Mouse (Mus musculus) lung, embryonic 15.5 days (tissue): ENCODE measurements around the gene Olfr1093. TPM values are rescaled to one million over a fixed set of nuclear protein-coding genes. Genes with fewer than 3 reads are reported as not detected.

ENCODE experiments used
- ATAC-seq: fragments of 200-750 bp; cut with Nextera tagmentation; 2 replicates; pipeline ENCODE4 v1.8.0; 2017; ENCODE audit warnings: moderate number of reproducible peaks, borderline replicate concordance; ENCODE audit not compliant: low FRiP score, low TSS enrichment; ENCODE audit errors: extremely low read depth
- H3K27ac ChIP-seq: fragments of 300-500 bp; sonication (generic); 2 replicates; pipeline ENCODE4 v1.5.1; 2015; ENCODE audit warnings: moderate library complexity, mild to moderate bottlenecking, inconsistent platforms
- H3K27me3 ChIP-seq: fragments of 300-500 bp; sonication (generic); 2 replicates; pipeline ENCODE4 v1.6.1; 2015; ENCODE audit warnings: inconsistent platforms
- H3K36me3 ChIP-seq: fragments of 300-500 bp; sonication (generic); 2 replicates; pipeline ENCODE4 v1.6.1; 2015; ENCODE audit warnings: inconsistent platforms
- H3K4me1 ChIP-seq: fragments of 300-500 bp; sonication (generic); 2 replicates; pipeline ENCODE4 v1.6.1; 2015; ENCODE audit warnings: inconsistent platforms
- H3K4me2 ChIP-seq: fragments of 300-500 bp; sonication (generic); 2 replicates; pipeline ENCODE4 v1.6.1; 2015; ENCODE audit warnings: inconsistent platforms, mild to moderate bottlenecking, moderate library complexity
- H3K4me3 ChIP-seq: fragments of 300-500 bp; sonication (generic); 2 replicates; pipeline ENCODE4 v1.5.1; 2015; ENCODE audit warnings: mild to moderate bottlenecking, inconsistent platforms
- H3K9ac ChIP-seq: fragments of 300-500 bp; sonication (generic); 2 replicates; pipeline ENCODE4 v1.6.1; 2015; ENCODE audit warnings: inconsistent platforms
- H3K9me3 ChIP-seq: fragments of 300-500 bp; sonication (generic); 2 replicates; pipeline ENCODE4 v1.6.1; 2016; ENCODE audit warnings: inconsistent platforms
- WGBS: fragments of 180-500 bp; shearing (Covaris S2); methylation state at CpG from one replicate; pipeline ENCODE4 v1.1.7; 2015; 5-methylcytosine and 5-hydroxymethylcytosine counted together
- polyA plus RNA-seq: library from polyadenylated mRNA; unstranded; fragments of >200 nt; fragmentation: Nextera tagmentation; extraction: Ambion mirVana; gene quantifications from 2 replicates; pipeline ENCODE4 v1.2.1, GENCODE M21; 2015

Olfr1093 gene
- polyA plus RNA-seq = not detected in 2 replicates

DNA sequence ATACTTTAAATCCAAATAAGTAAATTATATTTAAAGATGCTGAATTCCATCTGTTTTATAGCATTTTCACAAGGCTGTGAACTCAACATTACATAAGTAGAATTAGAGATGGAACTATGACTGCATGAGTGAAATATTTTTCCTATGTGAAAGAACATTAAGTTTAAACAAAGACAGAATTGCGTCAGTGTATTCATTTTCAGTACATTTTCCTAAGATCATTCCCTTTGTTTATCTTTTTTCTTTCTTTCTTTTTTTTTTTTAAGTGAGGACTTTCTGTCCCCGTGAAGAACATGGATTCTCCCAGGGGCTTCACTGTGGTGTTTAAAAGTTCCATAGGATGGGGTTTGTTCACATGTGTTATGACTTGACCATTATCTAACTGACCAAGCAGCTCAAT, at the start of gene Olfr1093:
TSS of gene Olfr1093 (plus strand) at position 301 of the 400 bp plus-strand sequence.
- Histone ChIP-seq H3K27ac (no peak within 1 kb of the TSS), H3K9ac (no peak within 1 kb of the TSS), H3K4me2 (no peak within 1 kb of the TSS), H3K4me1 (no peaks in the 10 kb centered on the region), H3K36me3 (no peaks in the 10 kb centered on the region), H3K4me3 (no peak within 1 kb of the TSS), H3K27me3 (no peaks in the 10 kb centered on the region), H3K9me3 (no peaks in the 10 kb centered on the region)
- WGBS = 60% methylated on average over 2 of the region's 2 CpGs
- ATAC-seq = no peak

DNA sequence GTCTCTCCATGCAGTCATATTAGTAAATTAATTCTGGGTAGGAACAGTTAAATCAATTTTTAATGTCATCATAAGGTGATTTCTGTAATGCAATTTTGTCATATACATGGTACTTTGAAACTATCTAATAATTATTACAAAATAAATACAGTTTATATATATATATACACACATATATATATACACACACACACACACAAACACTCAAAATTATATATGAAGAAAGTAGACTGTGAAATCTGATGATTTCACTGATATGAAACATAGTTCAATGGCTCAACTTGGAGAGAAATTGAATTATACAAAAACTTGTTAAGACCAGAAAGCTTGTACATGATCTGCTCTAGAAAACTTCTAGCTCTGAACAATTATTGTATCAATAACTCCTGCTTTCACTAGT, 48.7 kb upstream of the Olfr1093 start, which contains the start of gene Olfr1089:
TSS of gene Olfr1089 (minus strand) at position 101 of the 400 bp plus-strand sequence.
- no peaks in the 10 kb centered on the region for H3K27me3 ChIP-seq
- no peaks in the 10 kb centered on the region for H3K36me3 ChIP-seq
- H3K9ac ChIP-seq = no peak within 1 kb of the TSS
- H3K4me2 ChIP-seq = no peak within 1 kb of the TSS
- H3K9me3 ChIP-seq = no peaks in the 10 kb centered on the region
- H3K4me3 ChIP-seq = no peak within 1 kb of the TSS
- no peaks in the 10 kb centered on the region for H3K4me1 ChIP-seq
- no peak within 1 kb of the TSS for H3K27ac ChIP-seq
- ATAC-seq = no peak

DNA sequence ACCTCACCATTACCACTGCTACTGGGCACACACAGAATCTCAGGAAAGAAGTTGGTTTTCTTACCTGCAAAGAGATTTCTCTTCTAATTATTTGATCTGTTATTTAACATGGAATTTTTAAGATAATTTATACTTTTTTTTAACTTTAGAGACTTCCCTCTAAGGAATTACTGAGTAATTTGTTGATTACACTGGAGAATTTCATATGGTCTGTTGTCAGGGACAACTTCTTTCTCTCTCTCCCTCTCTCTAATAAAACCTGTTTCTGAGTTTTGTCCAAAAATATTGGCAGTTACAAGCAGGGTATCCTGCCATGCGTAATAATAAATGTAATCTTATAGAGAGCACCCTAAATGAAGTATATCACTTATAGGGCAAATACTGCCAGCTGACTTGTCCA, 23.4 kb upstream of the Olfr1093 start, which contains the start of gene Olfr1090:
TSS of gene Olfr1090 (minus strand) at position 101 of the 400 bp plus-strand sequence.
- H3K9ac ChIP-seq = no peak within 1 kb of the TSS
- ATAC-seq = no peak
- H3K27me3 ChIP-seq = no peaks in the 10 kb centered on the region
- H3K27ac ChIP-seq = no peak within 1 kb of the TSS
- H3K4me2 ChIP-seq = no peak within 1 kb of the TSS
- no peaks in the 10 kb centered on the region for H3K9me3 ChIP-seq
- no peaks in the 10 kb centered on the region for H3K36me3 ChIP-seq
- WGBS = 79% methylated on average over 1 of the region's 1 CpGs
- H3K4me3 ChIP-seq = no peak within 1 kb of the TSS
- H3K4me1 ChIP-seq = no peaks in the 10 kb centered on the region

DNA sequence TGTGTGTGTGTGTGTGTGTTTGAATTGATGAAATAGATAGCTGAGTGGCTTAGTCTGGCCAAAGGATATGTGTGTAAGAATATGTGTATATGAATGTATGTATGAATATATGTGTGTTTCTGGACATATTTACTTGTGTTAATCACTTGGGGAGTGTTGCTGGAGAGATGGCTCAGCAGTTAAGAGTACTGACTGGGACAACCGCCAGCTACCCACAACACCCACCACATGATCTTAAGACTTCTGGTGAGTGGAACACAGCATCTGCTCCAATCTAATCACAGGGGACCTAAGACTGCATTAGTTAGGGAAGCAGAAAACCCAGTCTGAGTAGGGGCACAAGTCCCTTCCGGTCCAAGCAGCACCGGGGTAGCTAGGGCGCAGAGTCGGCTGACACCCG, 21.2 kb upstream of the Olfr1093 start:
- WGBS = 92% methylated on average over 6 of the region's 6 CpGs
- ATAC-seq = no peak

GRCm38 (mm10) chr2:86809918-86810317, 27.6 kb downstream of the Olfr1093 start, which contains the start of gene Olfr141:
Olfr141 (minus strand) TSS chr2:86810018.
- H3K27me3 ChIP-seq = no peaks in the 10 kb centered on the region
- no peak within 1 kb of the TSS for H3K9ac ChIP-seq
- ATAC-seq = no peak
- no peak within 1 kb of the TSS for H3K4me2 ChIP-seq
- H3K4me1 ChIP-seq = no peaks in the 10 kb centered on the region
- H3K27ac ChIP-seq = no peak within 1 kb of the TSS
- no peaks in the 10 kb centered on the region for H3K36me3 ChIP-seq
- no peak within 1 kb of the TSS for H3K4me3 ChIP-seq
- H3K9me3 ChIP-seq = no peaks in the 10 kb centered on the region

More for the DNA sequence above, 21.2 kb upstream of the Olfr1093 start:
- H3K4me3 ChIP-seq = no peak overlapping the region
- H3K27me3 ChIP-seq = no peaks in the 10 kb centered on the region
- no peaks in the 10 kb centered on the region for H3K4me1 ChIP-seq
- H3K9me3 ChIP-seq = no peaks in the 10 kb centered on the region
- H3K4me2 ChIP-seq = no peak overlapping the region
- H3K36me3 ChIP-seq = no peaks in the 10 kb centered on the region
- H3K9ac ChIP-seq = no peak overlapping the region
- no peak overlapping the region for H3K27ac ChIP-seq

- no peak within 1 kb of the TSS for H3K4me3 ChIP-seq
- no peak within 1 kb of the TSS for H3K4me2 ChIP-seq
- no peak for ATAC-seq
- no peaks in the 10 kb centered on the region for H3K36me3 ChIP-seq
- H3K4me1 ChIP-seq = no peaks in the 10 kb centered on the region
- no peak within 1 kb of the TSS for H3K27ac ChIP-seq
- H3K9ac ChIP-seq = no peak within 1 kb of the TSS
- H3K9me3 ChIP-seq = no peaks in the 10 kb centered on the region
- no peaks in the 10 kb centered on the region for H3K27me3 ChIP-seq
These were observed 42.1 kb downstream of the Olfr1093 start, which contains the start of gene Olfr1094 for GRCm38 (mm10) chr2:86824363-86824762. Olfr1094 (plus strand) TSS chr2:86824663.

Other genes with a start within 250 kb of the Olfr1093 start
- not detected in 2 replicates for gene Olfr1079, start 240.0 kb upstream of the Olfr1093 start, polyA plus RNA-seq
- gene Olfr1080, start 224.2 kb upstream of the Olfr1093 start, polyA plus RNA-seq = not detected in 2 replicates
- gene Olfr1082, start 183.5 kb upstream of the Olfr1093 start, polyA plus RNA-seq = not detected in 2 replicates
- not detected in 2 replicates for gene Olfr1084, start 142.8 kb upstream of the Olfr1093 start, polyA plus RNA-seq
- not detected in 2 replicates for gene Olfr1085, start 120.5 kb upstream of the Olfr1093 start, polyA plus RNA-seq
- gene Olfr1086, start 102.4 kb upstream of the Olfr1093 start, polyA plus RNA-seq = not detected in 2 replicates
- gene Olfr1087, start 84.1 kb upstream of the Olfr1093 start, polyA plus RNA-seq = not detected in 2 replicates
- gene Olfr1089, start 48.8 kb upstream of the Olfr1093 start, polyA plus RNA-seq = not detected in 2 replicates
- gene Olfr1090, start 23.5 kb upstream of the Olfr1093 start, polyA plus RNA-seq = not detected in 2 replicates
- not detected in 2 replicates for gene Olfr141, start 27.5 kb downstream of the Olfr1093 start, polyA plus RNA-seq
- gene Olfr1094, start 42.2 kb downstream of the Olfr1093 start, polyA plus RNA-seq = not detected in 2 replicates
- gene Olfr1095, start 69.2 kb downstream of the Olfr1093 start, polyA plus RNA-seq = not detected in 2 replicates
- not detected in 2 replicates for gene Gm13723, start 92.3 kb downstream of the Olfr1093 start, polyA plus RNA-seq
- not detected in 2 replicates for gene Olfr1097, start 109.7 kb downstream of the Olfr1093 start, polyA plus RNA-seq
- not detected in 2 replicates for gene Olfr1098, start 142.1 kb downstream of the Olfr1093 start, polyA plus RNA-seq
- gene Olfr1099, start 178.2 kb downstream of the Olfr1093 start, polyA plus RNA-seq = not detected in 2 replicates
- not detected in 2 replicates for gene Olfr1100, start 197.5 kb downstream of the Olfr1093 start, polyA plus RNA-seq
- gene Olfr1101, start 208.7 kb downstream of the Olfr1093 start, polyA plus RNA-seq = not detected in 2 replicates
- not detected in 2 replicates for gene Olfr1102, start 215.9 kb downstream of the Olfr1093 start, polyA plus RNA-seq
- gene Olfr1104, start 244.6 kb downstream of the Olfr1093 start, polyA plus RNA-seq = not detected in 2 replicates